Mouse (Mus musculus): ENCODE measurements around the gene Khdc4. TPM values are rescaled to one million over a fixed set of nuclear protein-coding genes. Genes with fewer than 3 reads are reported as not detected.
"Not testable (repeated sequence)": the region's sequence is repeated elsewhere in the genome, so short reads cannot be mapped to it uniquely, and the experiment has no call there.

Gene Khdc4
- total RNA-seq, 2 experiments from 2014 or later: 39.5 to 42.9 TPM

DNA sequence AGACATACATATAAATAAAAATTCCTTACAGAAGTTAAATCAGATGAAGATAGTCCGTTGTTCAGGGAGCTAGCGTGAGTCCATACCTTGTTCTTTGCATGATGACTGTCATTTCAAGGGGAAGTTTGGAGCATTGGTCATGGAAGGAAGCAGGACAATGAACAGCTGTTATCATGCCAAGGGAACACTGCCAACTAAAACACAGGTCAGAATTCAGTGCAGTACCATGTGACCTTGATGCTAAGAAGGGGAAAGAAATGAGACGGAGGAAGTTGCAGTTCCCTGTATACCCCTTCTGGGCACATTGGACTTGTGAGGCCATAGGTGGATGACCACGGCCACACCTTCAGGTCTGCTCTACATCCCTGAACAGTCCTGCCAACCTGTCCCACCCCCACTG is 31.0 kb upstream of the Khdc4 start:
- intact Hi-C loops (cut with DNase I): no loop called here
- peak; percentile 67 to 80 for DNase-seq

- intact Hi-C loops (cut with DNase I): no loop called here
- no peak for DNase-seq
Measured at GRCm38 (mm10) chr3:88655619-88656018, 30.0 kb upstream of the Khdc4 start.

- DNase-seq: no peak
- intact Hi-C loops (cut with DNase I): no loop called here
Measured at GRCm38 (mm10) chr3:88658441-88659127, 27.0 kb upstream of the Khdc4 start.

DNA sequence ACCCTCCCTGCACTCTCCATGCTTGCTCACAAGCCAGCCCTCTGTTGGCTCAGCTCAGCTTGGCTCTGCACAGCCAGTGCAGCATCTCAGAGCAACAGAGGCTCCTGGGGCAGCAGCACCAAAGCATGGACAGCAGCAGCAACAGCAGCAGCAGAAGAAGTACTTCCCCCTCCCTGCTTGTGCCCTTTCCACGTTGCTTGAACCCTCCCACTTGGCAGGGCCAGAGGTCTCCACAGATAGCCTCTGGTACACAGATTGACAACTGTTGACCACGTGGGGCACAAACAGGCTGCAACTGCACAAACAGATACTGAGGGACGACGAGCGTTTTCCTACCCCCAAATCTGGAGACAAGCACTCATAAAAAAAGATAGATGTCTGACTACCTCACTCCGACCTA is 25.8 kb upstream of the Khdc4 start:
- DNase-seq: no peak
- intact Hi-C loops (cut with DNase I): no loop called here

GRCm38 (mm10) chr3:88664095-88664494 is 21.5 kb upstream of the Khdc4 start:
- DNase-seq: no peak
- intact Hi-C loops (cut with DNase I): no loop called here

DNA sequence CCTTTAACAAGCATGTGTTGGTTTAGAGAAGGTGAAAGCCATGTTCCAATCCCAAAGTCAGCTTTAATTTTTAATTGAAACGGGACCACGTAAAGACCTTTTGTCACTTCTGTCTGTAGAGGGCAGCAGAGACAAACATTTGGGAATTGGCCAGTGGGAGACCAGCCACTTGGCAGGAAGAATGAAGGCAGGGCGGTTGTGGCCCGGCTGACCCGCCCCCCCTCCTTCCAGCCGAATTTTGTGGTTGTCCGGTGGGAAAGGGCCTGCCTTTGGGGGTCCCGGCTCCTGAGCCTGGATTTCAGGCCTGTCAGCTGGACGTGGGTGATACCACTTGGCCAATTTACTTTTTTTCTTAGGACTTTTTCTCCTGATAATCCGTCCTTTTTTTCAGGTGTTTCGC is 8.2 kb upstream of the Khdc4 start:
- peak; percentile 89 to 92 for DNase-seq
- intact Hi-C loops (cut with DNase I): loop anchor here (5.0 kb wide), 1 partner anchor 60 kb away; no protein-coding TSS in a partner anchor

DNA sequence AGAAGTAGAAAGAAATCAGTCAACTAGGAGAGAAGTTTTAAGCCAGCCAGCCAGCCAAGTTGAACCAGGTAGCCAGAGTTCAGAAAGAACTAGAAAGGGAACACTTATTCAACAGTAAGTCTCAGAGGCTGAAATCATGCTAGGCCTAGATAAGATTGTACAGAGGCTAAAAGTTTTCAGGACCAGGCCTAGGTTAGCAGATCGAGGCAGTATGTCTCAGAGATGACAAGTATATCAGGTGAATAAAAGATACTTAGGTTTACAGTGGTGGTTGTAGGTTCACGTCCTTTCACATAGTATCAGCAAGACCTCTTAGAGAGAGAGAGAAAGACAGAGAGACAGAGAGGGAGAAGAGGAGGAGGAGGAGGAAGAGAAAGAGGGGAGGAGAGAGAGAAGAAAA is 1.8 kb upstream of the Khdc4 start:
- no peak for DNase-seq
- intact Hi-C loops (cut with DNase I): no loop called here

DNA sequence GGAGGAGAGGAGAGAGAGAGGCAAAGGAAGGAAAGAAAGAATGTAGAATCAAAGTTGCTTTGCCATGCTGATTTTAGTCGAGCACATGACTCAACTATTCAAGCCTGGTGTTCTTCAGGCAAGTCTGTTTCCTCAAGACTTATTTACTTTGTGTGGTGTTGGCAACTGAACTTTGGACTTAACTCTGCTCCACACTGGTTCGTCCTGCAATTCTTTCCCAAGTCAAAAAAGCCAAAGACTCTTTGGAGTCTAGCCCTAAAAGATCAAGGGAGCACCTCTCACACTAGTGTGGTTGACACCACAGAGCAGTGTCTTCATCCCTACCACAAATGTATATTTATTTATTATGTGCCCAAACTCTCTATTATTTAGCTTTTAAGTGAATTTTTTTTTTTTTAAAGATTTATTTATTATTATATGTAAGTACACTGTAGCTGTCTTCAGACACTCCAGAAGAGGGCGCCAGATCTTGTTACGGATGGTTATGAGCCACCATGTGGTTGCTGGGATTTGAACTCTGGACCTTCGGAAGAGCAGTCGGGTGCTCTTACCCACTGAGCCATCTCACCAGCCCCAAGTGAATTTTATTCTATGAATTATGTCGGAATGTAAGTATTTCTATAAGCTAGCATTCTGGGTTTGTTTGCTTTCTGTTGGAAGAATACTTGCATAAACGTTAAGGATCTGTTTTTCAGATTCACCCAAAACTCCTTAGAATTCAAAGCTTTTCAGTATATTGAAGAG is 1.2 kb upstream of the Khdc4 start:
- intact Hi-C loops (cut with DNase I): no loop called here

DNA sequence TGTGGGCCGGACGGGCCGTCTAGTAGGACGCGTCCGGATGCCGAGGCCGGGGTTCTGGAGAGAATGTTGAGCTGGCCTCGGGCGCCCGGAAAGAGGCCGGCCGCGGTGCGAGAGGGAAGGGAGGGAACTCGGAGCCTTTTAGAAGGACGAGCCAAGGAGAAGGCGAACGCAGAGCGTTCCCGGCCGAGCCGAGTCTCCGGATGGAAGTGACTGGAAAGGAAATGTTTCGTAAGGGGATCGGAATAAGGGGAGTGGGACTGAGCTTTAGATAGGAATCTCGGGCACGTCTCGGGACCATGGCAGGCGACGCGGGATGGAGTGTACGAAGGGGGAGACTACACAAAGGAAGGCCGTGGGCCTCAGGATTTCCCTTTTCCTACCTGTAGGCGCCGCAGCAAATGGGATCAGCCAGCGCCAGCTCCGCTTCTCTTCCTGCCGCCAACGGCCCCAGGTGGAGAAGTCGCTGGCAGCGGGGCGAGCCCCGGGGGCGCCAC is 402 bp downstream of the Khdc4 start:
- DNase-seq: no peak
- intact Hi-C loops (cut with DNase I): loop anchor here (2.0 kb wide), 1 partner anchor 17 kb away; no protein-coding TSS in a partner anchor

More for the DNA sequence above, 1.2 kb upstream of the Khdc4 start:
- no peak for DNase-seq

DNA sequence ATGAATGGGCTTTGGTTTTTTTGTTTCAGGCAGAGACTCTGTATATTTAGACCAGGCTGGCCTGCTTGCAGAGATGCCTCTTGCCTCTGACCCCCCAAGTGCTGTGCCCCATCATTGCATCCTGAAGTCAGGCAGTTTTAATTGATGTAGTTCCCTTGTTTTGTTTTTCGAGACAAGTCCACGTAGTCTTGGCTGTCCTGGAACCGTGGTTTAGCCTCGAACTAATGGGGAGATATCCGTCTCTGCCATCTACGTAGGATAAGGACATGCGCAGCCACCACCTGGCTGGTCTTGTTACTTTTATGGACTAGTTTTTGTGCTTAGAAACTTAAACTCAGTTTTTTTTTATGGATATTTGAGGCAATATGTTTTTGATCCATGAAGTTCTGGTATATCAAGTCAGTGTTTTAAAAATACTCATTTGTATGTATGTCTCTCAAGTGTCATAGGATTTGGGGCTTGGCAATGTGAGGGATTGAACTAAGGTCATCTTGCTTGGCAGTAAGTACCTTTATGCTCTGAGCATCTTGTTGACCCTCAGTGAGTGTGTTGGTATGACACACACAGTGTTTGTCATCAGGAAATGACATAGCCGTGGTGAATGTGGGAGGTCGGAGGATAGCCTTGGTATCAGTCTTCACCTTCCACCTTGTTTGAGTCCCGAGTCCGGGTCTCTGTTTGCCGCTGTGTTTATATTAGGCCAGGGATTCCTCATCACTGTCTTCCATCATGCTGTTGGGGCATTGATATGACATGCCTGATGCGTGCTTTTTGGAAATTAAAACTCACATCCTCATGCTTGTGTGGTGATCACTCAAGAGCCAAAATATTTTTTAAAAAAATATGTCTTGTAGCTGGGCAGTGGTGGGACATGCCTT is 1.4 kb downstream of the Khdc4 start:
- intact Hi-C loops (cut with DNase I): loop anchor here (2.0 kb wide), 1 partner anchor 16 kb away; no protein-coding TSS in a partner anchor
- no peak for DNase-seq

DNA sequence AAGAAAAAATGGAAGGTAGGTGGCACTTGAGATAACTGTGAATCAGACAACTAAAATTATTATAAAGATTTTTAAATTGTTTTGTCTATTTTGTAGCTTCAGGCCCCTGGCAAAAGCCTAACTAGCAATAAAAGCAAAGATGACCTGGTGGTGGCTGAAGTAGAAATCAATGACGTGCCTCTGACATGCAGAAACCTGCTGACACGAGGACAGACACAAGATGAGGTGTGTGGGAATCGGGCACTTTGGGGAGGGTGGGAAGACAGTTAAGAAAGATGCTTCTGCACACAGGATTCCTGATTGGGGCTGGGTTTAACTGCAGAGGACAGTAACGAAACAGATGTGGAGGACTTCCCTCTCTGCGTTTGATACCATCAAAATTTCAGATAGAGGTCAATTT is 3.5 kb downstream of the Khdc4 start:
- intact Hi-C loops (cut with DNase I): no loop called here
- no peak for DNase-seq

GRCm38 (mm10) chr3:88695545-88695944 is 9.9 kb downstream of the Khdc4 start:
- intact Hi-C loops (cut with DNase I): no loop called here
- DNase-seq: peak in 1 of 2 experiments; percentile 20

DNA sequence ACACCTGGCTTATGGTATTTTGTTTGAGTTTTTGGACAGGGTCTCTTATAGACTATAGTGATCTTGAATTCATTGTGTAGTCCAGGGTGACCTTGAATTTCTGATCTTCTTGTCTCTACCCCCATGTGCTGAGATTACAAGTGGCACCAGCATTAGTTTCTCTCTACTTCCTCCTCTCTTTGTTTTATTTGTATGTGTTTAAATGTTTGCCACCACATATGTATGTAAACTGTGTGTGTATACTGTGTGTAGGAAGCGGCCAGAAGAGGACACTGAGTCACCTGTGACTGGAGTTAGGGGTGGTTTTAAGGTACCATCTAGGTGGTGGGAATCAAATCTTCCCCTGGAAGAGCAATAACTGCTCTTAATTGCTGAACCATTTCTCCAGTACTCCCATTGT is 12.4 kb downstream of the Khdc4 start:
- DNase-seq: no peak
- intact Hi-C loops (cut with DNase I): no loop called here

DNA sequence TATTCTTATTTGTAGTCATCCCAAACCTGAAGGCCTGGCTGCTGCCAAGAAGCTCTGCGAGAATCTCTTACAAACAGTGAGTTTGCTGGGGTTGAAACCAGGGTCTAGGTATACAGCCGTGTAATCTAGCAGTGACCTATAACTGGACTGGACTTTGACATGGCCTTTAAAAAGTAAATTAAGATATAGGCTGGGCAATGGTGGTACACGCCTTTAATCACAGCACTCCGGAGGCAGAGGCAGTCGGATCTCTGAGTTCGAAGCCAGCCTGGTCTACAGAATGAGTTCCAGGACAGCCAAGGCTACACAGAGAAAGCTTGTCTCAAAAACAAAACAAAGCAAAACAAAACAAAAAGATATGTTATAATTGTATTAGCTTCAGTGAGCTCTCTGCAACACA is 13.2 kb downstream of the Khdc4 start:
- DNase-seq: no peak
- intact Hi-C loops (cut with DNase I): no loop called here

DNA sequence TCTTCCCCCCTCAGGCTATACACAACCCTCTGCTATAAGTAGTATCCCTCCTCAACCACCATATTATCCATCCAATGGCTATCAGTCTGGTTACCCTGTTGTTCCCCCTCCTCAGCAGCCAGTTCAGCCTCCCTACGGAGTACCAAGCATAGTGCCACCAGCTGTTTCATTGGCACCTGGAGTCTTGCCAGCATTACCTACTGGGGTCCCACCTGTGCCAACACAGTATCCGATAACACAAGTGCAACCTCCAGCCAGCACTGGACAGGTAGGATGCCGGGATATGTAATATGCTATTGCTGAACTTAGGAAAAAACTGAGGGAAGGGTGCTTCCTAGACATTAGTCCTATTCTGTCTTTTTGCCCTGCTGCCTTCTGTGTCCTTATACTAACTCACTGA is 14.6 kb downstream of the Khdc4 start:
- DNase-seq: no peak
- intact Hi-C loops (cut with DNase I): no loop called here

- DNase-seq: peak; percentile 24 to 49
- intact Hi-C loops (cut with DNase I): no loop called here
Measured at GRCm38 (mm10) chr3:88701222-88701621, 15.6 kb downstream of the Khdc4 start.

- no peak for DNase-seq
- intact Hi-C loops (cut with DNase I): no loop called here
Measured at GRCm38 (mm10) chr3:88713709-88714108, 28.1 kb downstream of the Khdc4 start.

DNA sequence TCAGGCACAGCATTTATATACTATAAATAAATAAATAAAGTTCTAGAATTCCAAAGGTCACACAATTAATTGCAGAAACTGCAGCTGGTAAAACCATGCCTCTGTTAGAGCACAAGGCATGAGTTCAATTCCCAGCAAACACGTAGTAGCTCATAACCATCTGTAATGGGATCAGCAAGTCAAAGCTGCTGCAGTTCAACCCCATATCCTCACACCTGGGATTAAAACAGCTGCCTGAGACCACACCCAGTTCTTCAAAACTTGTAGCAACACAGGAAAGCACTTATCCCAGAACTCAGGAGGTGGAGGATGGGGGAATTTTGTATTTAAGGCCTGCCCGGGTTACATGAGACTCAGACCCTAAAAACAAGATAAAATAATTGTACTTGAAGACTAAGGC is 29.1 kb downstream of the Khdc4 start:
- no peak for DNase-seq
- intact Hi-C loops (cut with DNase I): no loop called here

GRCm38 (mm10) chr3:88715716-88716115 is 30.1 kb downstream of the Khdc4 start:
- DNase-seq; intact Hi-C loops (cut with DNase I): not testable (repeated sequence)

- peak; percentile 90 to 91 for DNase-seq
- intact Hi-C loops (cut with DNase I): no loop called here
Measured at GRCm38 (mm10) chr3:88716399-88717197, 31.0 kb downstream of the Khdc4 start, which contains the start of gene Rit1. Rit1 (plus strand) TSS chr3:88716838.

All from heart, postnatal 10 days (tissue).